Mouse (Mus musculus) lung, adult 2 months (tissue): ENCODE results near the gene Igf2bp1.

Experiments
- CTCF ChIP-seq: fragments of 200-500 bp; IDR thresholded peaks from 2 replicates; pipeline ENCODE4 v1.5.1; 2011; ENCODE audit warnings: mild to moderate bottlenecking, low read length, control low read depth; ENCODE audit not compliant: insufficient read depth
- POLR2A ChIP-seq: fragments of 200-500 bp; IDR thresholded peaks from 2 replicates; pipeline ENCODE4 v1.6.1; 2011; ENCODE audit warnings: low read depth, mild to moderate bottlenecking, control low read depth, low read length, borderline replicate concordance; ENCODE audit errors: extremely low read depth

- no peak for TF ChIP-seq POLR2A
- TF ChIP-seq CTCF = no peak
Observed at GRCm38 (mm10) chr11:96004793-96005402, 842 bp downstream of the Igf2bp1 start.
